Mouse (Mus musculus) forebrain, postnatal 0 days (tissue): ENCODE measurements around the gene Galr3. TPM values are rescaled to one million over a fixed set of nuclear protein-coding genes. Genes with fewer than 3 reads are reported as not detected.

Source experiments
- ATAC-seq: fragments of 200-750 bp; cut with Nextera tagmentation; 2 replicates; pipeline ENCODE4 v1.8.0; 2017; ENCODE audit warnings: mild to moderate bottlenecking, moderate library complexity
- DNase-seq: peaks from one replicate; pipeline ENCODE4 v3.0.0-alpha.2; 2015
- H3K27ac ChIP-seq: fragments of 300-500 bp; sonication (generic); 2 replicates; pipeline ENCODE4 v1.5.1; 2014; ENCODE audit warnings: low read depth, mild to moderate bottlenecking, antibody characterized with exemption, low read length, moderate library complexity, mixed read lengths
- H3K27me3 ChIP-seq: fragments of 300-500 bp; sonication (generic); 2 replicates; pipeline ENCODE4 v1.6.1; 2014; ENCODE audit warnings: mild to moderate bottlenecking, low read length, mixed read lengths; ENCODE audit not compliant: insufficient read depth
- H3K36me3 ChIP-seq: fragments of 300-500 bp; sonication (generic); 2 replicates; pipeline ENCODE4 v1.6.1; 2014; ENCODE audit warnings: mild to moderate bottlenecking, moderate library complexity; ENCODE audit not compliant: insufficient read depth
- H3K4me1 ChIP-seq: fragments of 300-500 bp; sonication (generic); 2 replicates; pipeline ENCODE4 v1.6.1; 2014; ENCODE audit warnings: antibody characterized with exemption; ENCODE audit not compliant: insufficient read depth
- H3K4me2 ChIP-seq: fragments of 300-500 bp; sonication (generic); 2 replicates; pipeline ENCODE4 v1.6.1; 2014; ENCODE audit warnings: low read depth, mild to moderate bottlenecking, moderate library complexity
- H3K4me3 ChIP-seq: fragments of 300-500 bp; sonication (generic); 2 replicates; pipeline ENCODE4 v1.5.1; 2014; ENCODE audit warnings: low read depth, low read length, mixed read lengths
- H3K9ac ChIP-seq: fragments of 300-500 bp; sonication (generic); 2 replicates; pipeline ENCODE4 v1.6.1; 2014; ENCODE audit warnings: mild to moderate bottlenecking
- H3K9me3 ChIP-seq: fragments of 300-500 bp; sonication (generic); 2 replicates; pipeline ENCODE4 v1.6.1; 2016; ENCODE audit warnings: low read length
- CTCF ChIP-seq: sonication (generic); IDR thresholded peaks from 2 replicates; pipeline ENCODE4 v1.5.1; 2016; ENCODE audit warnings: antibody characterized with exemption, control low read depth, low read depth
- WGBS: fragments of 180-500 bp; shearing (Covaris S2); extraction: QIAGEN DNeasy Blood & Tissue Kit; methylation state at CpG from one replicate; pipeline ENCODE4 v1.1.7; 2014; 5-methylcytosine and 5-hydroxymethylcytosine counted together
- polyA plus RNA-seq: library from polyadenylated mRNA; unstranded; fragments of >200 nt; fragmentation: Nextera tagmentation; extraction: Ambion mirVana; gene quantifications from 2 replicates; pipeline ENCODE4 v1.2.1, GENCODE M21; 2015
- total RNA-seq: library from RNA; depleted of rRNA; stranded (reverse); fragments of >200 nt; gene quantifications from 2 replicates; pipeline ENCODE4 v1.2.3, GENCODE M21; 2014

Galr3 gene
- total and polyA plus RNA-seq, 2 experiments from 2014 or later, result 0.12 to 0.62 TPM

- Histone ChIP-seq H3K36me3 (peaks cover 30% of the 10 kb centered on the region), H3K9me3 (no peaks in the 10 kb centered on the region), H3K27me3 (no peaks in the 10 kb centered on the region), H3K4me2 (no peak overlapping the region), H3K4me3 (no peak overlapping the region), H3K27ac (no peak overlapping the region), H3K9ac (no peak overlapping the region), H3K4me1 (no peaks in the 10 kb centered on the region)
- TF ChIP-seq CTCF, result no peak
- ATAC-seq, result no peak
- DNase-seq, result no peak
- WGBS, result 75% methylated on average over 5 of the region's 5 CpGs
These were observed 32.0 kb upstream of the Galr3 start for GRCm38 (mm10) chr15:79009734-79010133.

GRCm38 (mm10) chr15:79011550-79011949 lies 30.1 kb upstream of the Galr3 start:
- Histone ChIP-seq H3K9me3 (no peaks in the 10 kb centered on the region), H3K27ac (no peak overlapping the region), H3K4me2 (no peak overlapping the region), H3K27me3 (no peaks in the 10 kb centered on the region), H3K4me1 (no peaks in the 10 kb centered on the region), H3K36me3 (peaks cover 13% of the 10 kb centered on the region), H3K9ac (no peak overlapping the region), H3K4me3 (no peak overlapping the region)
- WGBS, result 57% methylated on average over 10 of the region's 10 CpGs
- ATAC-seq, result no peak
- no peak for TF ChIP-seq CTCF
- no peak for DNase-seq

- no peak for TF ChIP-seq CTCF
- Histone ChIP-seq H3K4me3 (no peak overlapping the region), H3K36me3 (peaks cover 7% of the 10 kb centered on the region; the same call in 1 of the 2 replicates), H3K4me2 (no peak overlapping the region), H3K4me1 (no peaks in the 10 kb centered on the region), H3K27ac (no peak overlapping the region), H3K9ac (no peak overlapping the region), H3K9me3 (no peaks in the 10 kb centered on the region), H3K27me3 (no peaks in the 10 kb centered on the region)
- DNase-seq (no peak), ATAC-seq (peak; percentile 59)
- 46% methylated on average over 7 of the region's 7 CpGs for WGBS
These were observed 28.3 kb upstream of the Galr3 start for GRCm38 (mm10) chr15:79013382-79013781.

GRCm38 (mm10) chr15:79018191-79018590 lies 23.5 kb upstream of the Galr3 start:
- ATAC-seq (no peak), DNase-seq (no peak)
- Histone ChIP-seq H3K4me2 (no peak overlapping the region), H3K27me3 (no peaks in the 10 kb centered on the region; the same call in 1 of the 2 replicates), H3K9me3 (no peaks in the 10 kb centered on the region), H3K9ac (no peak overlapping the region), H3K4me3 (no peak overlapping the region), H3K4me1 (no peaks in the 10 kb centered on the region), H3K27ac (no peak overlapping the region), H3K36me3 (no peaks in the 10 kb centered on the region)
- TF ChIP-seq CTCF, result no peak
- WGBS, result 44% methylated on average over 4 of the region's 4 CpGs

- no peaks in the 10 kb centered on the region for H3K9me3 ChIP-seq
- H3K27me3 ChIP-seq, result no peaks in the 10 kb centered on the region; the same call in 1 of the 2 replicates
- no peaks in the 10 kb centered on the region for H3K36me3 ChIP-seq
- no peak overlapping the region for H3K4me3 ChIP-seq
- ATAC-seq (no peak), DNase-seq (no peak)
- no peak overlapping the region for H3K4me2 ChIP-seq
- H3K9ac ChIP-seq, result no peak overlapping the region
- H3K27ac ChIP-seq, result no peak overlapping the region
- WGBS, result 65% methylated on average over 3 of the region's 3 CpGs
- H3K4me1 ChIP-seq, result no peaks in the 10 kb centered on the region
- peak; percentile 48 for TF ChIP-seq CTCF
These were observed 22.8 kb upstream of the Galr3 start for GRCm38 (mm10) chr15:79018886-79019285.

- H3K9ac ChIP-seq, result no peak overlapping the region
- no peak overlapping the region for H3K4me3 ChIP-seq
- TF ChIP-seq CTCF, result no peak
- peaks cover 17% of the 10 kb centered on the region for H3K4me1 ChIP-seq
- H3K27me3 ChIP-seq, result no peaks in the 10 kb centered on the region; the same call in 1 of the 2 replicates
- no peaks in the 10 kb centered on the region for H3K36me3 ChIP-seq
- no peaks in the 10 kb centered on the region for H3K9me3 ChIP-seq
- no peak for DNase-seq
- H3K27ac ChIP-seq, result no peak overlapping the region
- H3K4me2 ChIP-seq, result no peak overlapping the region
- no peak for ATAC-seq
- 75% methylated on average over 10 of the region's 10 CpGs for WGBS
These were observed 18.9 kb upstream of the Galr3 start for GRCm38 (mm10) chr15:79022671-79023230.

- Histone ChIP-seq H3K36me3 (no peaks in the 10 kb centered on the region), H3K27me3 (no peaks in the 10 kb centered on the region; the same call in 1 of the 2 replicates), H3K4me1 (peaks cover 17% of the 10 kb centered on the region), H3K4me3 (no peak overlapping the region), H3K4me2 (no peak overlapping the region), H3K9ac (no peak overlapping the region), H3K9me3 (no peaks in the 10 kb centered on the region), H3K27ac (no peak overlapping the region)
- no peak for DNase-seq
- no peak for TF ChIP-seq CTCF
- ATAC-seq, result no peak
- WGBS, result 70% methylated on average over 1 of the region's 1 CpGs
These were observed 18.3 kb upstream of the Galr3 start for GRCm38 (mm10) chr15:79023366-79023765.
